Mouse (Mus musculus): ENCODE data around the gene Morn3. TPM values are rescaled to one million over a fixed set of nuclear protein-coding genes. Genes with fewer than 3 reads are reported as not detected.
"Not testable (repeated sequence)": the region's sequence is repeated elsewhere in the genome, so short reads cannot be mapped to it uniquely, and the experiment has no call there.

Gene Morn3
- polyA plus RNA-seq, 1 experiment from 2014 or later: 1.0 TPM

DNA sequence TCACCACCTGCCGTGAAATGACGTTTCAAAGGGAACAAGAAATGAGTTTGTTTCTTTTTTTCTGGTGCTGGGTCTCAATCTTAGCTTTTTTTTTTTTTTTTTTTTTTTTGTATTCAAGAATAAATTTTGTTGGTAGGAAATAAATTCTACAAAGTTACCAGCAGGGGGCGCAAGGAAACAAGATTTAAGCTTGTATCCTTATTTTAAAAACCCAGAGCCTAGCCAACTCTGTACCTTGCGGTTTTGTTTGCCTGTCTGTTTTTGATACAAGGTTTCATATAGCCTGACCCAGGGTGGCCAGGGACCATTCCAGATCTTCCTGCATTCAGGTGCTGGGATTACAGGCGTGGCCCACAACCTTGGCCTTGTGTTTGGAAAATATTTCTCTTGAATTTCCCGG, 17.4 kb upstream of the Morn3 start:
- no peaks in the 10 kb centered on the region for H3K4me1 ChIP-seq (replicated peaks; ENCODE audit: control insufficient read depth, insufficient read depth, low read length)
- no peak overlapping the region for H3K4me3 ChIP-seq (ENCODE audit: low read depth, low read length)
- 37% methylated on average over 6 of the region's 6 CpGs for WGBS
- H3K36me3 ChIP-seq (ENCODE audit: control insufficient read depth, insufficient read depth, low read length): no peaks in the 10 kb centered on the region
- no peak for ATAC-seq (ENCODE audit: low FRiP score)
- DNase-seq (ENCODE audit: low spot score): peak; percentile 87
- H3K9me3 ChIP-seq (ENCODE audit: control insufficient read depth, low read length): no peaks in the 10 kb centered on the region
- H3K9ac ChIP-seq (ENCODE audit: low read depth, low read length): no peak overlapping the region
- no peak overlapping the region for H3K4me2 ChIP-seq (replicated peaks; ENCODE audit: low read depth, low read length)
- H3K27ac ChIP-seq (ENCODE audit: low read depth, low read length): no peak overlapping the region
- no peaks in the 10 kb centered on the region for H3K27me3 ChIP-seq (ENCODE audit: control insufficient read depth, insufficient read depth, low read length)

GRCm38 (mm10) chr5:123063141-123063540, 16.3 kb upstream of the Morn3 start:
- H3K36me3 ChIP-seq (ENCODE audit: control insufficient read depth, insufficient read depth, low read length): no peaks in the 10 kb centered on the region
- ATAC-seq (ENCODE audit: low FRiP score) (no peak), DNase-seq (ENCODE audit: low spot score) (no peak)
- H3K27ac ChIP-seq (ENCODE audit: low read depth, low read length): no peak overlapping the region
- H3K4me3 ChIP-seq (ENCODE audit: low read depth, low read length): no peak overlapping the region
- H3K4me1 ChIP-seq (replicated peaks; ENCODE audit: control insufficient read depth, insufficient read depth, low read length): no peaks in the 10 kb centered on the region
- H3K9ac ChIP-seq (ENCODE audit: low read depth, low read length): no peak overlapping the region
- H3K27me3 ChIP-seq (ENCODE audit: control insufficient read depth, insufficient read depth, low read length): no peaks in the 10 kb centered on the region
- H3K4me2 ChIP-seq (replicated peaks; ENCODE audit: low read depth, low read length): no peak overlapping the region
- 94% methylated on average over 3 of the region's 3 CpGs for WGBS
- H3K9me3 ChIP-seq (ENCODE audit: control insufficient read depth, low read length): no peaks in the 10 kb centered on the region

DNA sequence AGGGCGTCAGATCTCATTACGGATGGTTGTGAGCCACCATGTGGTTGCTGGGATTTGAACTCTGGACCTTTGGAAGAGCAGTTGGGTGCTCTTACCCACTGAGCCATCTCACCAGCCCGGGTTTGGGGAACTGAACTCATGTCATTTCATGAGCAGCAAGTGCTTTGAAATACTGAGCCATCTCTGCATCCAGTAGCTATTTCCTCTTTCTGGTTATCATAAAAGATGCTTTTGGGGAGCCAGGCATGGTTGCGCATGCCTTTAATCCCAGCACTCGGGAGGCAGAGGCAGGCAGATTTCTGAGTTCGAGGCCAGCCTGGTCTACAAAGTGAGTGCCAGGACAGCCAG, 14.6 kb upstream of the Morn3 start:
- not testable (repeated sequence) for H3K27ac ChIP-seq (ENCODE audit: low read depth, low read length); DNase-seq (ENCODE audit: low spot score); H3K9ac ChIP-seq (ENCODE audit: low read depth, low read length); H3K9me3 ChIP-seq (ENCODE audit: control insufficient read depth, low read length); ATAC-seq (ENCODE audit: low FRiP score); H3K4me3 ChIP-seq (ENCODE audit: low read depth, low read length); H3K4me1 ChIP-seq (replicated peaks; ENCODE audit: control insufficient read depth, insufficient read depth, low read length); H3K27me3 ChIP-seq (ENCODE audit: control insufficient read depth, insufficient read depth, low read length); H3K36me3 ChIP-seq (ENCODE audit: control insufficient read depth, insufficient read depth, low read length); H3K4me2 ChIP-seq (replicated peaks; ENCODE audit: low read depth, low read length)
- 80% methylated on average over 6 of the region's 6 CpGs for WGBS

DNA sequence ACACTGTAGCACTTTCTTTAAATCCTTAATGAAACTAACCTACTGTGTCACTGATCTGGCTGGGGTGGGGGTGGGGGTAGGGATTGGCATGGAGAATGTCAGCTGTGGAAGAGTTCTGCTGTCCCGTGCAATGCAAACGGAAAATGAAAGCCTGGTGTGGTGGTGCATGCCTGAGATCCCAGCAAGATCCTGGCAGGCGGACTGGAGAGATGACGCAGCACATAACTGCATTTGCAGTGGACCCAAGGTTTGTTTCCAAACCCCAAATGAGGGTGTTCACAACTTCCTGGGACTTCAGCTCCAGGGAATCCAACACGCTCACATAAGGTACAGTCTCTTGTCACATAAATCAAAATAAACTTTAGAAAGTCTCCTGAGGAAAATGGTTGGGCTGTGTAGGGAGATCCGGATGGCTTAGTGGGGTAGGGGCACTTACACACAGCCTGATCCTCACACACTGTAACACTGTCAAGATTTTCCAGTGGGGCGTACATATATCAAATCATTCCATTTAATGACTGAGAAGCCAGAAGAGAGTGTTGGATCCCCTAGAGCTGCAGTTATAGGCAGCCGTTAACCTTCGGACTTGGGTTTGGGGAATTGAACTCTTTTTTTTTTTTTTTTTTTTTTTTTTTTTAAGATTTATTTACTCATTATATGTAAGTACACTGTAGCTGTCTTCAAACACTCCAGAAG, 14.0 kb upstream of the Morn3 start:
- Histone ChIP-seq H3K27ac (ENCODE audit: low read depth, low read length) (no peak overlapping the region), H3K27me3 (ENCODE audit: control insufficient read depth, insufficient read depth, low read length) (no peaks in the 10 kb centered on the region), H3K9me3 (ENCODE audit: control insufficient read depth, low read length) (no peaks in the 10 kb centered on the region), H3K36me3 (ENCODE audit: control insufficient read depth, insufficient read depth, low read length) (no peaks in the 10 kb centered on the region), H3K4me1 (replicated peaks; ENCODE audit: control insufficient read depth, insufficient read depth, low read length) (no peaks in the 10 kb centered on the region), H3K9ac (ENCODE audit: low read depth, low read length) (no peak overlapping the region), H3K4me2 (replicated peaks; ENCODE audit: low read depth, low read length) (no peak overlapping the region), H3K4me3 (ENCODE audit: low read depth, low read length) (no peak overlapping the region)
- DNase-seq (ENCODE audit: low spot score) (no peak), ATAC-seq (ENCODE audit: low FRiP score) (no peak)
- WGBS: 74% methylated on average over 9 of the region's 9 CpGs

GRCm38 (mm10) chr5:123059757-123060520, 13.1 kb upstream of the Morn3 start:
- peak; percentile 51 for DNase-seq (ENCODE audit: low spot score)
- Histone ChIP-seq H3K9ac (ENCODE audit: low read depth, low read length) (no peak overlapping the region), H3K9me3 (ENCODE audit: control insufficient read depth, low read length) (no peaks in the 10 kb centered on the region), H3K27ac (ENCODE audit: low read depth, low read length) (no peak overlapping the region), H3K36me3 (ENCODE audit: control insufficient read depth, insufficient read depth, low read length) (no peaks in the 10 kb centered on the region), H3K4me3 (ENCODE audit: low read depth, low read length) (no peak overlapping the region), H3K4me1 (replicated peaks; ENCODE audit: control insufficient read depth, insufficient read depth, low read length) (no peaks in the 10 kb centered on the region), H3K4me2 (replicated peaks; ENCODE audit: low read depth, low read length) (no peak overlapping the region), H3K27me3 (ENCODE audit: control insufficient read depth, insufficient read depth, low read length) (no peaks in the 10 kb centered on the region)
- 43% methylated on average over 14 of the region's 14 CpGs for WGBS
- ATAC-seq (ENCODE audit: low FRiP score): no peak

- peak overlapping the region; percentile 30 for H3K4me3 ChIP-seq (ENCODE audit: low read depth, low read length)
- no peaks in the 10 kb centered on the region for H3K27me3 ChIP-seq (ENCODE audit: control insufficient read depth, insufficient read depth, low read length)
- ATAC-seq (ENCODE audit: low FRiP score): peak; percentile 33; the same call in 1 of the 2 replicates
- peak overlapping the region; percentile 38 for H3K4me2 ChIP-seq (replicated peaks; ENCODE audit: low read depth, low read length)
- DNase-seq (ENCODE audit: low spot score): peak; percentile 26
- H3K36me3 ChIP-seq (ENCODE audit: control insufficient read depth, insufficient read depth, low read length): no peaks in the 10 kb centered on the region
- H3K27ac ChIP-seq (ENCODE audit: low read depth, low read length): no peak overlapping the region
- H3K9ac ChIP-seq (ENCODE audit: low read depth, low read length): no peak overlapping the region
- no peaks in the 10 kb centered on the region for H3K4me1 ChIP-seq (replicated peaks; ENCODE audit: control insufficient read depth, insufficient read depth, low read length)
- 47% methylated on average over 16 of the region's 16 CpGs for WGBS
- H3K9me3 ChIP-seq (ENCODE audit: control insufficient read depth, low read length): no peaks in the 10 kb centered on the region
These were observed 11.7 kb upstream of the Morn3 start for GRCm38 (mm10) chr5:123058251-123059102.

GRCm38 (mm10) chr5:123057366-123058250, 10.8 kb upstream of the Morn3 start:
- no peaks in the 10 kb centered on the region for H3K9me3 ChIP-seq (ENCODE audit: control insufficient read depth, low read length)
- peak; percentile 95 for ATAC-seq (ENCODE audit: low FRiP score)
- no peak overlapping the region for H3K27ac ChIP-seq (ENCODE audit: low read depth, low read length)
- H3K27me3 ChIP-seq (ENCODE audit: control insufficient read depth, insufficient read depth, low read length): no peaks in the 10 kb centered on the region
- DNase-seq (ENCODE audit: low spot score): peak; percentile 100
- peak overlapping the region; percentile 30 for H3K4me3 ChIP-seq (ENCODE audit: low read depth, low read length)
- no peaks in the 10 kb centered on the region for H3K4me1 ChIP-seq (replicated peaks; ENCODE audit: control insufficient read depth, insufficient read depth, low read length)
- peak overlapping the region; percentile 38 for H3K4me2 ChIP-seq (replicated peaks; ENCODE audit: low read depth, low read length)
- H3K9ac ChIP-seq (ENCODE audit: low read depth, low read length): no peak overlapping the region
- 8% methylated on average over 48 of the region's 48 CpGs for WGBS
- no peaks in the 10 kb centered on the region for H3K36me3 ChIP-seq (ENCODE audit: control insufficient read depth, insufficient read depth, low read length)

GRCm38 (mm10) chr5:123051736-123052135, 4.9 kb upstream of the Morn3 start:
- Histone ChIP-seq H3K9ac (ENCODE audit: low read depth, low read length) (no peak overlapping the region), H3K4me3 (ENCODE audit: low read depth, low read length) (no peak overlapping the region), H3K36me3 (ENCODE audit: control insufficient read depth, insufficient read depth, low read length) (no peaks in the 10 kb centered on the region), H3K4me1 (replicated peaks; ENCODE audit: control insufficient read depth, insufficient read depth, low read length) (no peaks in the 10 kb centered on the region; the same call in 1 of the 2 replicates), H3K27ac (ENCODE audit: low read depth, low read length) (no peak overlapping the region), H3K9me3 (ENCODE audit: control insufficient read depth, low read length) (no peaks in the 10 kb centered on the region), H3K4me2 (replicated peaks; ENCODE audit: low read depth, low read length) (no peak overlapping the region), H3K27me3 (ENCODE audit: control insufficient read depth, insufficient read depth, low read length) (no peaks in the 10 kb centered on the region)
- no peak for ATAC-seq (ENCODE audit: low FRiP score)
- no peak for DNase-seq (ENCODE audit: low spot score)
- WGBS: 80% methylated on average over 5 of the region's 5 CpGs

Data from hindbrain, embryonic 11.5 days (tissue).